Mouse (Mus musculus) embryonic fibroblast, embryonic 13.5 days (primary cell): ENCODE results near the gene Abcf2. TPM values are rescaled to one million over a fixed set of nuclear protein-coding genes. Genes with fewer than 3 reads are reported as not detected.

ENCODE experiments used
- H3K27ac ChIP-seq: 2 replicates; pipeline ENCODE4 v1.5.1; 2012; ENCODE audit warnings: low read length, control low read depth, inconsistent platforms; ENCODE audit not compliant: insufficient read depth
- H3K4me1 ChIP-seq: 2 replicates; pipeline ENCODE4 v1.6.1; 2011; ENCODE audit warnings: low read length; ENCODE audit not compliant: control insufficient read depth, insufficient read depth
- H3K4me3 ChIP-seq: 2 replicates; pipeline ENCODE4 v1.5.1; 2011; ENCODE audit warnings: mild to moderate bottlenecking, control low read depth, low read length; ENCODE audit not compliant: insufficient read depth
- CTCF ChIP-seq: IDR thresholded peaks from 2 replicates; pipeline ENCODE4 v1.5.1; 2011; ENCODE audit warnings: mild to moderate bottlenecking, control low read depth, low read length, moderate library complexity, borderline replicate concordance; ENCODE audit not compliant: insufficient read depth
- POLR2A ChIP-seq: IDR thresholded peaks from 2 replicates; pipeline ENCODE4 v1.6.1; 2011; ENCODE audit warnings: low read depth, mild to moderate bottlenecking, control low read depth, low read length, moderate library complexity
- polyA plus RNA-seq: library from polyadenylated mRNA; stranded (reverse); fragments of >200 nt; gene quantifications from 2 replicates; pipeline ENCODE4 v1.2.4, GENCODE M21; 2011; ENCODE audit warnings: low read depth; ENCODE audit not compliant: missing spikeins, insufficient read length

The Abcf2 gene
- polyA plus RNA-seq, result 69.3 and 73.4 TPM in 2 replicates

GRCm38 (mm10) chr5:24577183-24577929 lies at the start of gene Abcf2:
TSS of gene Abcf2 (minus strand) at chr5:24577467.
- Histone ChIP-seq H3K4me1 (peaks cover 6% of the 10 kb centered on the region; the same call in 1 of the 2 replicates), H3K27ac (peak within 1 kb of the TSS; percentile 55), H3K4me3 (peak within 1 kb of the TSS; percentile 78)
- TF ChIP-seq POLR2A (peak; percentile 99), CTCF (no peak)

GRCm38 (mm10) chr5:24624822-24625120 lies 47.5 kb upstream of the Abcf2 start:
- TF ChIP-seq POLR2A (no peak), CTCF (no peak)
- H3K4me1 ChIP-seq, result no peaks in the 10 kb centered on the region
- no peak overlapping the region for H3K27ac ChIP-seq
- no peak overlapping the region for H3K4me3 ChIP-seq

DNA sequence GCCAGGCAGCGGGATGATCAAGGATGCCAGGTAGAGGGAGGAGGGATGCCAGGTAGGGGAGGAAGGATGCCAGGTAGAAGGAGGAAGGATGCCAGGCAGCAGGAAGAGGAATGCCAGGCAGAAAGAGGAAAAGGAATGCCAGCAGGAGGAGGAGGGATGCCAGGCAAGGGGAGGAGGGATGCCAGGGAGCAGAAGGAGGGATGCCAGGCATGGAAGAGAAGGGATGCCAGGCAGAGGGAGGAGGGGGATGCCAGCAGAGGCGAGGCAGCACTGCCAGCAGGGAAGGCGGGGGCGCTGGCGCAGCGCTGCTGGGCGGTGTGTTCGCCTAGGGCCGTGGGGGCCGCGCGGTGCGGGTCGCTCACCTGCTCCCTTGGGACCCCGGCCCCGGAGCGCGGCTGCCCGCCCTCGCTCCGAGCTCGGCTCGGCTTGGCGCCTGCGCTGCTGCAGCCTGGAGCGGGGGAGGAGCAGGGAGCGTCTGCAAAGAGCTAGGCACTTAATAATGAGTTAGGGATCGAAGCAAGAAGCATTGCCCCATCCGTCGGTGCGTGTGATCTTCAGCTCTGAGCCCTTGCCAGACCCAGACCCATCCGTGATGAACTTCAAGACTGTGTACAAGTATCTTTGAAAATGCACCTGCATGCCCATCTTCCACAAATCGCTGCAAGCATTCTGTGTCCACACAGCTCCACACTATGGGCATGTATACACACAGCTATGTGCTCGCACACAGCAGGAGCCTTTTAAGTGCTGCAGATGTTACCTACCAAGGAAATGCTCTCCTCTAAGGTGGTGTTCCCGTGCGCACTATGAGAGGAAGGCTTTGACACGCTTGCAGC lies 46.9 kb upstream of the Abcf2 start, which contains the start of gene Smarcd3:
Gene Smarcd3 (minus strand): TSS at position 426 of the 836 bp plus-strand sequence.
- TF ChIP-seq POLR2A (no peak), CTCF (no peak)
- no peak within 1 kb of the TSS for H3K27ac ChIP-seq
- no peaks in the 10 kb centered on the region for H3K4me1 ChIP-seq
- H3K4me3 ChIP-seq, result peak within 1 kb of the TSS; percentile 24

GRCm38 (mm10) chr5:24623041-24623985 lies 46.0 kb upstream of the Abcf2 start:
- TF ChIP-seq POLR2A (no peak), CTCF (no peak)
- no peak overlapping the region for H3K27ac ChIP-seq
- no peaks in the 10 kb centered on the region for H3K4me1 ChIP-seq
- no peak overlapping the region for H3K4me3 ChIP-seq

DNA sequence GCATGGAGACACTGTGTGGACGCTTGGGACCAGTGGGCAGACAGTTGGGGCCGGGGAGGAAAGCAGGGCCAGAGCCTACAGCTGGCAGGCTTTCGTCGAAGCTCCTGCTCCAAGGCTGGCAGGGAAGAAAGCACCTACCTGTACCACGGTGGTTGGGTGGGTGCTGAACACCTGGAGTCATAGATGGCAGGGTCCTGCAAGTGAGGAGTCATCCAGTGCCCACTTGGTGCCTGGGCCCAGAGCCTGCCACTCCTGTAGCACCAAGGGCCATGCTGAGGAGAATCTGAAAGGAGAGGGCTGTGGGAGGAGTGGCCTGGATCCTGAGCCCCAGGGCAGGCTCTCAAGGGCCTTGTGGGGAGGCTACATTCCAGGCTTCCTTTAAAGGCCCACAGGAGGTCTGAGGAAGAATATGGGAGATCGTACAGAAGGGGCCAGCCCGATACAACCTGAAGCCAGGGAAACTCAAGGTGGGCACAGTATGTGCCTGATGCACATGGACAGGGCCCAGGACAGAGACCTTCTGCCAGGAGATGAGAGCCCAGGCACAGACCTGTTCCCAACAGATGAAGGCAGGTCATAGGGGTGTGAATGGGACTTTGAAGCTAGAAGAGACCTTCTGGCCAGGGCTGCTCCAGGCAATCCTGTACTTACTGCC lies 45.2 kb upstream of the Abcf2 start:
- TF ChIP-seq POLR2A (no peak), CTCF (no peak)
- Histone ChIP-seq H3K4me1 (no peaks in the 10 kb centered on the region), H3K27ac (no peak overlapping the region), H3K4me3 (no peak overlapping the region)

DNA sequence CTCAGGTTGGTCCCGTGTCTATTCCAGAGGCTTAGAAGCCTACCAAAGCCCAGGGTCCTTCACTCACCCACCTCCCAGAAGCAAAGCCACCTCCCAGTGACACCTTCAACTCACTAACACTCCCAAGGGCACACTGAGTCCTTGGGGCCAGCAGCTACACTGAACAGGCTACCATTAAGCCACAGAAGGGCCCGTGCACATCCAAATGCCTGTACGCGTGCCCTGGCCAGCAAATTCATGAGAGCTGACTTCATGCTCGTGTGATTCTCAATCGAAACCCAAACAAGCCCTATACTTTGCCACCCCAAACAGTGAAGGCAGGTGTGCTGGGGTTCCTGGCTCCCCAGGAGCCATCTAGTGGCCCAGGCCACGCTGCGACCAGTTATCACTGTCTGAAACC lies 43.4 kb upstream of the Abcf2 start:
- H3K4me3 ChIP-seq, result no peak overlapping the region
- H3K27ac ChIP-seq, result no peak overlapping the region
- H3K4me1 ChIP-seq, result no peaks in the 10 kb centered on the region
- TF ChIP-seq POLR2A (no peak), CTCF (no peak)

GRCm38 (mm10) chr5:24620116-24620515 lies 42.8 kb upstream of the Abcf2 start:
- Histone ChIP-seq H3K4me1 (no peaks in the 10 kb centered on the region), H3K4me3 (no peak overlapping the region), H3K27ac (no peak overlapping the region)
- no peak for TF ChIP-seq CTCF
- no peak for TF ChIP-seq POLR2A

- TF ChIP-seq POLR2A (no peak), CTCF (no peak)
- Histone ChIP-seq H3K4me1 (no peaks in the 10 kb centered on the region), H3K4me3 (no peak overlapping the region), H3K27ac (no peak overlapping the region)
Measured at GRCm38 (mm10) chr5:24618921-24619320, 41.7 kb upstream of the Abcf2 start.

GRCm38 (mm10) chr5:24615097-24615496 lies 37.8 kb upstream of the Abcf2 start:
- peaks cover 7% of the 10 kb centered on the region; the same call in 1 of the 2 replicates for H3K4me1 ChIP-seq
- H3K4me3 ChIP-seq, result no peak overlapping the region
- no peak for TF ChIP-seq CTCF
- no peak for TF ChIP-seq POLR2A
- H3K27ac ChIP-seq, result no peak overlapping the region
